Mouse (Mus musculus) limb, embryonic 13.5 days (tissue): ENCODE results near the gene Tsc22d2. TPM values are rescaled to one million over a fixed set of nuclear protein-coding genes. Genes with fewer than 3 reads are reported as not detected.

Source experiments
- ATAC-seq: fragments of 200-750 bp; cut with Nextera tagmentation; 2 replicates; pipeline ENCODE4 v1.8.0; 2017; ENCODE audit warnings: low read depth, moderate number of reproducible peaks, moderate TSS enrichment; ENCODE audit not compliant: low FRiP score
- H3K27ac ChIP-seq: fragments of 300-500 bp; sonication (generic); 2 replicates; pipeline ENCODE4 v1.5.1; 2015; ENCODE audit warnings: inconsistent platforms, mild to moderate bottlenecking, moderate library complexity
- H3K27me3 ChIP-seq: fragments of 300-500 bp; sonication (generic); 2 replicates; pipeline ENCODE4 v1.6.1; 2015; ENCODE audit warnings: mild to moderate bottlenecking, inconsistent platforms
- H3K36me3 ChIP-seq: fragments of 300-500 bp; sonication (generic); 2 replicates; pipeline ENCODE4 v1.6.1; 2015; ENCODE audit warnings: inconsistent platforms, mild to moderate bottlenecking, moderate library complexity
- H3K4me1 ChIP-seq: fragments of 300-500 bp; sonication (generic); 2 replicates; pipeline ENCODE4 v1.6.1; 2015; ENCODE audit warnings: inconsistent platforms
- H3K4me2 ChIP-seq: fragments of 300-500 bp; sonication (generic); replicated peaks from 2 replicates; pipeline ENCODE4 v1.6.1; 2015; ENCODE audit warnings: inconsistent platforms, mild to moderate bottlenecking, moderate library complexity
- H3K4me3 ChIP-seq: fragments of 300-500 bp; sonication (generic); 2 replicates; pipeline ENCODE4 v1.5.1; 2015; ENCODE audit warnings: moderate library complexity, mild to moderate bottlenecking, inconsistent platforms
- H3K9ac ChIP-seq: fragments of 300-500 bp; sonication (generic); 2 replicates; pipeline ENCODE4 v1.6.1; 2015; ENCODE audit warnings: mild to moderate bottlenecking, inconsistent platforms
- H3K9me3 ChIP-seq: fragments of 300-500 bp; sonication (generic); 2 replicates; pipeline ENCODE4 v1.6.1; 2016; ENCODE audit warnings: inconsistent platforms
- WGBS: fragments of 180-500 bp; shearing (Covaris S2); methylation state at CpG from one replicate; pipeline ENCODE4 v1.1.7; 2015; 5-methylcytosine and 5-hydroxymethylcytosine counted together
- polyA plus RNA-seq: library from polyadenylated mRNA; unstranded; fragments of >200 nt; fragmentation: Nextera tagmentation; extraction: Ambion mirVana; gene quantifications from 2 replicates; pipeline ENCODE4 v1.2.1, GENCODE M21; 2015

Gene Tsc22d2
- polyA plus RNA-seq, 1 experiment from 2014 or later, result 11.3 TPM

GRCm38 (mm10) chr3:58399931-58400330 lies 14.6 kb upstream of the Tsc22d2 start:
- Histone ChIP-seq H3K9ac (no peak overlapping the region), H3K36me3 (no peaks in the 10 kb centered on the region), H3K27me3 (no peaks in the 10 kb centered on the region), H3K4me1 (no peaks in the 10 kb centered on the region), H3K9me3 (no peaks in the 10 kb centered on the region), H3K4me3 (no peak overlapping the region), H3K27ac (no peak overlapping the region), H3K4me2 (no peak overlapping the region)
- no peak for ATAC-seq
- WGBS, result 51% methylated on average over 3 of the region's 3 CpGs

- no peaks in the 10 kb centered on the region; the same call in 1 of the 2 replicates for H3K36me3 ChIP-seq
- no peak for ATAC-seq
- no peak overlapping the region for H3K9ac ChIP-seq
- H3K9me3 ChIP-seq, result no peaks in the 10 kb centered on the region
- no peak overlapping the region for H3K4me2 ChIP-seq
- peaks cover 4% of the 10 kb centered on the region; the same call in 1 of the 2 replicates for H3K4me1 ChIP-seq
- no peak overlapping the region for H3K27ac ChIP-seq
- H3K4me3 ChIP-seq, result no peak overlapping the region
- H3K27me3 ChIP-seq, result no peaks in the 10 kb centered on the region
These were observed 2.8 kb upstream of the Tsc22d2 start for GRCm38 (mm10) chr3:58411669-58412068.

- Histone ChIP-seq H3K4me1 (peaks cover 8% of the 10 kb centered on the region; the same call in 1 of the 2 replicates), H3K4me3 (peak overlapping the region; percentile 98), H3K4me2 (peak overlapping the region; percentile 59), H3K27me3 (no peaks in the 10 kb centered on the region), H3K27ac (peak overlapping the region; percentile 80), H3K9me3 (no peaks in the 10 kb centered on the region), H3K36me3 (no peaks in the 10 kb centered on the region; the same call in 1 of the 2 replicates), H3K9ac (peak overlapping the region; percentile 62)
- no peak for ATAC-seq
- WGBS, result 45% methylated on average over 5 of the region's 5 CpGs
These were observed 844 bp upstream of the Tsc22d2 start for GRCm38 (mm10) chr3:58413671-58414070.

GRCm38 (mm10) chr3:58414986-58415883 lies 720 bp downstream of the Tsc22d2 start:
- Histone ChIP-seq H3K9me3 (no peaks in the 10 kb centered on the region), H3K36me3 (no peaks in the 10 kb centered on the region; the same call in 1 of the 2 replicates), H3K4me3 (peak overlapping the region; percentile 98), H3K27me3 (no peaks in the 10 kb centered on the region), H3K4me1 (peaks cover 14% of the 10 kb centered on the region), H3K4me2 (peak overlapping the region; percentile 100), H3K27ac (peak overlapping the region; percentile 100), H3K9ac (peak overlapping the region; percentile 99)
- ATAC-seq, result peak; percentile 52
- under 1% methylated on average over 102 of the region's 113 CpGs for WGBS

GRCm38 (mm10) chr3:58415884-58416725 lies 1.6 kb downstream of the Tsc22d2 start:
- H3K27me3 ChIP-seq, result no peaks in the 10 kb centered on the region
- peak overlapping the region; percentile 100 for H3K27ac ChIP-seq
- peak; percentile 76 for ATAC-seq
- H3K4me3 ChIP-seq, result peak overlapping the region; percentile 98
- peaks cover 16% of the 10 kb centered on the region for H3K4me1 ChIP-seq
- no peaks in the 10 kb centered on the region for H3K9me3 ChIP-seq
- peak overlapping the region; percentile 99 for H3K9ac ChIP-seq
- peak overlapping the region; percentile 100 for H3K4me2 ChIP-seq
- under 1% methylated on average over 73 of the region's 85 CpGs for WGBS
- H3K36me3 ChIP-seq, result no peaks in the 10 kb centered on the region; the same call in 1 of the 2 replicates

- Histone ChIP-seq H3K4me3 (peak overlapping the region; percentile 98), H3K4me2 (peak overlapping the region; percentile 100), H3K9ac (peak overlapping the region; percentile 99), H3K9me3 (no peaks in the 10 kb centered on the region), H3K27me3 (no peaks in the 10 kb centered on the region), H3K36me3 (no peaks in the 10 kb centered on the region; the same call in 1 of the 2 replicates), H3K4me1 (peaks cover 16% of the 10 kb centered on the region), H3K27ac (peak overlapping the region; percentile 100; the same call in 1 of the 2 replicates)
- under 1% methylated on average over 39 of the region's 39 CpGs for WGBS
- ATAC-seq, result peak; percentile 17
These were observed 2.4 kb downstream of the Tsc22d2 start for GRCm38 (mm10) chr3:58416726-58417437.

- Histone ChIP-seq H3K4me1 (peaks cover 15% of the 10 kb centered on the region), H3K4me2 (peak overlapping the region; percentile 100), H3K9ac (peak overlapping the region; percentile 58; the same call in 1 of the 2 replicates), H3K36me3 (no peaks in the 10 kb centered on the region; the same call in 1 of the 2 replicates), H3K9me3 (no peaks in the 10 kb centered on the region), H3K27ac (no peak overlapping the region), H3K4me3 (peak overlapping the region; percentile 98), H3K27me3 (no peaks in the 10 kb centered on the region)
- ATAC-seq, result no peak
- 29% methylated on average over 5 of the region's 5 CpGs for WGBS
These were observed 4.5 kb downstream of the Tsc22d2 start for GRCm38 (mm10) chr3:58418724-58419705.

- H3K4me1 ChIP-seq, result no peaks in the 10 kb centered on the region
- no peak overlapping the region for H3K4me3 ChIP-seq
- no peak overlapping the region for H3K4me2 ChIP-seq
- no peaks in the 10 kb centered on the region for H3K27me3 ChIP-seq
- H3K36me3 ChIP-seq, result no peaks in the 10 kb centered on the region
- 88% methylated on average over 1 of the region's 1 CpGs for WGBS
- no peaks in the 10 kb centered on the region for H3K9me3 ChIP-seq
- no peak overlapping the region for H3K9ac ChIP-seq
- no peak for ATAC-seq
- no peak overlapping the region for H3K27ac ChIP-seq
These were observed 14.3 kb downstream of the Tsc22d2 start for GRCm38 (mm10) chr3:58428861-58429260.

GRCm38 (mm10) chr3:58434414-58434813 lies 19.9 kb downstream of the Tsc22d2 start:
- H3K9me3 ChIP-seq, result no peaks in the 10 kb centered on the region
- H3K27me3 ChIP-seq, result no peaks in the 10 kb centered on the region
- H3K4me3 ChIP-seq, result no peak overlapping the region
- no peak overlapping the region for H3K9ac ChIP-seq
- H3K4me1 ChIP-seq, result no peaks in the 10 kb centered on the region
- H3K27ac ChIP-seq, result no peak overlapping the region
- H3K4me2 ChIP-seq, result no peak overlapping the region
- H3K36me3 ChIP-seq, result peaks cover 5% of the 10 kb centered on the region; the same call in 1 of the 2 replicates
- 91% methylated on average over 2 of the region's 2 CpGs for WGBS
- no peak for ATAC-seq

- H3K4me1 ChIP-seq, result no peaks in the 10 kb centered on the region
- no peak overlapping the region for H3K9ac ChIP-seq
- H3K4me3 ChIP-seq, result no peak overlapping the region
- no peak for ATAC-seq
- no peaks in the 10 kb centered on the region for H3K9me3 ChIP-seq
- no peaks in the 10 kb centered on the region for H3K27me3 ChIP-seq
- no peak overlapping the region for H3K4me2 ChIP-seq
- H3K36me3 ChIP-seq, result peaks cover 5% of the 10 kb centered on the region; the same call in 1 of the 2 replicates
- 98% methylated on average over 2 of the region's 2 CpGs for WGBS
- H3K27ac ChIP-seq, result no peak overlapping the region
These were observed 33.7 kb downstream of the Tsc22d2 start for GRCm38 (mm10) chr3:58448230-58448629.
